Mouse (Mus musculus): ENCODE measurements at regions not wholly inside any gene's neighbourhood (a gene's known extent, or its start where the extent isn't known, plus 50 kb on each side); places are given as distances from the start of the nearest gene placed in this dataset.

GRCm38 (mm10) chr2:72881554-72881953, 98.7 kb downstream of the Sp3 start:
- Histone ChIP-seq H3K36me3 (ENCODE audit: control insufficient read depth, insufficient read depth, low read length) (no peaks in the 10 kb centered on the region), H3K4me3 (no peak overlapping the region), H3K79me2 (replicated peaks; ENCODE audit: control insufficient read depth, insufficient read depth, low read length) (no peaks in the 10 kb centered on the region), H3K4me1 (ENCODE audit: control insufficient read depth, insufficient read depth, low read length) (no peaks in the 10 kb centered on the region), H3K9ac (ENCODE audit: low read depth, low read length) (no peak overlapping the region), H3K27ac (no peak overlapping the region), H3K27me3 (ENCODE audit: control insufficient read depth, insufficient read depth, low read length) (no peaks in the 10 kb centered on the region)
- TF ChIP-seq EP300 (IDR thresholded peaks at IDR 0.05; ENCODE audit: insufficient read depth, low read depth, low read length) (no peak), CTCF (IDR thresholded peaks at IDR 0.05) (no peak), POLR2A (IDR thresholded peaks at IDR 0.05; ENCODE audit: insufficient read depth, low read depth, low read length) (no peak)
- WGBS = 84% methylated on average over 2 of the region's 2 CpGs
- intact Hi-C loops (cut with DNase I) = no loop called here
- DNase-seq = no peak

GRCm38 (mm10) chr2:72886250-72886649, 94.0 kb downstream of the Sp3 start:
- Histone ChIP-seq H3K79me2 (replicated peaks; ENCODE audit: control insufficient read depth, insufficient read depth, low read length) (no peaks in the 10 kb centered on the region), H3K9ac (ENCODE audit: low read depth, low read length) (no peak overlapping the region), H3K36me3 (ENCODE audit: control insufficient read depth, insufficient read depth, low read length) (no peaks in the 10 kb centered on the region), H3K4me1 (ENCODE audit: control insufficient read depth, insufficient read depth, low read length) (no peaks in the 10 kb centered on the region), H3K27ac (no peak overlapping the region), H3K27me3 (ENCODE audit: control insufficient read depth, insufficient read depth, low read length) (no peaks in the 10 kb centered on the region), H3K4me3 (no peak overlapping the region)
- intact Hi-C loops (cut with DNase I) = no loop called here
- no peak for DNase-seq
- 63% methylated on average over 2 of the region's 2 CpGs for WGBS
- no peak for TF ChIP-seq EP300 (IDR thresholded peaks at IDR 0.05; ENCODE audit: insufficient read depth, low read depth, low read length)
- TF ChIP-seq POLR2A (IDR thresholded peaks at IDR 0.05; ENCODE audit: insufficient read depth, low read depth, low read length) = no peak
- no peak for TF ChIP-seq CTCF (IDR thresholded peaks at IDR 0.05)
